Mouse (Mus musculus): ENCODE measurements around the gene Ccdc74a.

- TF ChIP-seq GATA1 (IDR thresholded peaks at IDR 0.05; ENCODE audit: borderline replicate concordance, low read length) (no peak), CTCF (IDR thresholded peaks at IDR 0.05; ENCODE audit: low read depth, low read length) (no peak)
These were observed 13.7 kb upstream of the Ccdc74a start for GRCm38 (mm10) chr16:17632580-17632979.

Data from G1E (cell line).